Mouse (Mus musculus) brown adipose tissue, adult 24 weeks (tissue): Measurements from ENCODE around the gene Ncf2. TPM values are rescaled to one million over a fixed set of nuclear protein-coding genes. Genes with fewer than 3 reads are reported as not detected.

ENCODE experiments used
- H3K27ac ChIP-seq: fragments of 200-500 bp; replicated peaks from 2 replicates; pipeline ENCODE4 v1.5.1; 2012; ENCODE audit warnings: low read depth, mild to moderate bottlenecking, low read length
- H3K4me1 ChIP-seq: fragments of 200-500 bp; 2 replicates; pipeline ENCODE4 v1.6.1; 2012; ENCODE audit warnings: low read length, mixed read lengths; ENCODE audit not compliant: control insufficient read depth, insufficient read depth, insufficient read length
- H3K4me3 ChIP-seq: fragments of 200-500 bp; 2 replicates; pipeline ENCODE4 v1.5.1; 2012; ENCODE audit warnings: low read depth, mild to moderate bottlenecking, low read length, moderate library complexity; ENCODE audit not compliant: insufficient read depth
- polyA plus RNA-seq: library from polyadenylated mRNA; stranded (reverse); fragments of >200 nt; gene quantifications from 2 replicates; pipeline ENCODE4 v1.2.4, GENCODE M21; 2012; ENCODE audit not compliant: missing spikeins, insufficient read depth, insufficient read length

Gene Ncf2
- polyA plus RNA-seq, 1 experiment, result 3.9 TPM

GRCm38 (mm10) chr1:152810533-152811439, 10.8 kb downstream of the Ncf2 start:
- H3K27ac ChIP-seq, result no peak overlapping the region
- no peaks in the 10 kb centered on the region for H3K4me1 ChIP-seq
- no peak overlapping the region for H3K4me3 ChIP-seq

GRCm38 (mm10) chr1:152815265-152815701, 15.3 kb downstream of the Ncf2 start:
- Histone ChIP-seq H3K4me3 (no peak overlapping the region), H3K27ac (no peak overlapping the region)

GRCm38 (mm10) chr1:152817027-152817769, 17.2 kb downstream of the Ncf2 start:
- Histone ChIP-seq H3K4me1 (no peaks in the 10 kb centered on the region; the same call in 1 of the 2 replicates), H3K27ac (peak overlapping the region; percentile 61), H3K4me3 (no peak overlapping the region)

More at GRCm38 (mm10) chr1:152815265-152815701, 15.3 kb downstream of the Ncf2 start:
- H3K4me1 ChIP-seq, result no peaks in the 10 kb centered on the region; the same call in 1 of the 2 replicates

GRCm38 (mm10) chr1:152817794-152818193, 17.8 kb downstream of the Ncf2 start:
- no peaks in the 10 kb centered on the region; the same call in 1 of the 2 replicates for H3K4me1 ChIP-seq
- peak overlapping the region; percentile 61 for H3K27ac ChIP-seq
- H3K4me3 ChIP-seq, result no peak overlapping the region

GRCm38 (mm10) chr1:152819558-152819957, 19.6 kb downstream of the Ncf2 start:
- H3K4me1 ChIP-seq, result no peaks in the 10 kb centered on the region; the same call in 1 of the 2 replicates
- H3K27ac ChIP-seq, result no peak overlapping the region
- H3K4me3 ChIP-seq, result no peak overlapping the region

- Histone ChIP-seq H3K4me3 (no peak overlapping the region), H3K27ac (no peak overlapping the region), H3K4me1 (no peaks in the 10 kb centered on the region; the same call in 1 of the 2 replicates)
These were observed 21.1 kb downstream of the Ncf2 start for GRCm38 (mm10) chr1:152820911-152821695.

- no peak overlapping the region for H3K27ac ChIP-seq
- no peak overlapping the region for H3K4me3 ChIP-seq
- H3K4me1 ChIP-seq, result no peaks in the 10 kb centered on the region; the same call in 1 of the 2 replicates
These were observed 21.8 kb downstream of the Ncf2 start for GRCm38 (mm10) chr1:152821746-152822145.

GRCm38 (mm10) chr1:152824206-152824605, 24.2 kb downstream of the Ncf2 start:
- H3K4me3 ChIP-seq, result no peak overlapping the region
- H3K27ac ChIP-seq, result no peak overlapping the region
- H3K4me1 ChIP-seq, result no peaks in the 10 kb centered on the region

- H3K4me1 ChIP-seq, result no peaks in the 10 kb centered on the region
- no peak overlapping the region for H3K27ac ChIP-seq
- no peak overlapping the region for H3K4me3 ChIP-seq
These were observed 26.5 kb downstream of the Ncf2 start for GRCm38 (mm10) chr1:152826446-152826845.

- H3K4me1 ChIP-seq, result no peaks in the 10 kb centered on the region
- H3K27ac ChIP-seq, result no peak overlapping the region
- H3K4me3 ChIP-seq, result no peak overlapping the region
These were observed 28.2 kb downstream of the Ncf2 start for GRCm38 (mm10) chr1:152828168-152828567.

GRCm38 (mm10) chr1:152828637-152829355, 28.8 kb downstream of the Ncf2 start:
- no peak overlapping the region for H3K27ac ChIP-seq
- no peaks in the 10 kb centered on the region for H3K4me1 ChIP-seq
- H3K4me3 ChIP-seq, result no peak overlapping the region

- no peaks in the 10 kb centered on the region for H3K4me1 ChIP-seq
- no peak overlapping the region for H3K4me3 ChIP-seq
- no peak overlapping the region for H3K27ac ChIP-seq
These were observed 30.1 kb downstream of the Ncf2 start for GRCm38 (mm10) chr1:152830054-152830453.

GRCm38 (mm10) chr1:152831003-152831402, 31.0 kb downstream of the Ncf2 start:
- Histone ChIP-seq H3K4me3 (no peak overlapping the region), H3K4me1 (no peaks in the 10 kb centered on the region), H3K27ac (no peak overlapping the region)

GRCm38 (mm10) chr1:152831619-152832018, 31.6 kb downstream of the Ncf2 start:
- no peaks in the 10 kb centered on the region for H3K4me1 ChIP-seq
- H3K4me3 ChIP-seq, result no peak overlapping the region
- no peak overlapping the region for H3K27ac ChIP-seq
